Mouse (Mus musculus): ENCODE measurements around the gene Astn2. TPM values are rescaled to one million over a fixed set of nuclear protein-coding genes. Genes with fewer than 3 reads are reported as not detected.

The Astn2 gene
- 0.95 and 1.0 TPM in 2 replicates for polyA plus RNA-seq (2012; rRNA removed)

DNA sequence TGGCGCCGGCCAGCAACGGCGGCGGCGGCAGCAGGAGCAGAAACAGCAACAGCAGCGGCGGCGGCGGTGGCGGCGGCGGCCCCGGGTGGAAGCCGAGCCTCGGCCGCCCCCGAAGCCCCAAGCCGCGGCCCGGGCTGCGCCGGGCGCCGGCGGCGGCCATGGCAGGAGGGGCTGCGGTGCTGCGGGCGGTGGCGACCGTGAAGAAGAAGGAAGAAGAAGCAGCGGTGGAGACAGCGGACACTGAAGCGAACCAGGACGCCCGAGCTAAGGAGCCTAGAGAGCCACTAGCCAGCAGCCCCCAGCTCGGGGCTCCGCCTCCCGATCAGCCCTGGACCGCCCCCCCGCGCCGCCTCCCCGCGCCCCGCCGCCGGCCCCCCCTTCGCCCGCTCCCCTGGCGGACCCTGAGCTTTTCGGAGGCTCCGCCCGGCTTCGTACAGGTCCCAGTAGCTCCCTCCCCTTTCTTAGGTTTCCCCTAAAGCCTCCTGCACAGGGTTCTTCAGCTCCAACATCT, at the start of gene Astn2:
TSS of gene Astn2 (minus strand) at position 411 of the 511 bp plus-strand sequence.

DNA sequence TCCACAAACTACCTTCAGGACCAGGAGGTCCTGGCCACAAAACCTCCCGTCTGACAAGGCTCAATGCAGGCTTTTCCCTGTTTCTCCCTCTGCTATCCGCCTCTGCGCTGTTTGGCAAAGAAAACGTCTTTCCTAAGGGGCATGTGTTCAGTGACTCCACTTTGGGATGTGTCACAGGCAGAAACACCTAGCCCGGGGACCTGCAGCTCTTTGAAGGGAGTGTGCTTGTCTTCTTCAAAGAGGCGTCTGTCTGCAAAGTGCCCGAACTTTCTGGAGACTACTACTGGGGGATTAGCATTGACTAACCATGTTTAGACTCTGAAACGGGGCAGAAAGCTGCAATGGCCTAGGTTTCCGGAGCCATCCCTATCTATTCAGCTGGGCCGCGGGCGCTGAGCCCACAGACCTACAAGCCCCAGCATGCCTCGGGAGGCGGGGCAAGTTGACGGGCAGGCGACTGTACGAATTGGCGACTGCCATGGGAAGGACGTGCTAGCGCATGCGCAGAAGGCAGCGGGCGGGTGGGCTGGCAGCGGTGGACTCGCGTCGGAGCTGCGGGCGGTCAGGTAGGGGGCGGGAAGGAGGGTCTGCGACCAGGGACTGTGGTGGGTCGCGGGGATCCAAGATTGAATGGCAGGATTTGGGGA, 799.8 kb downstream of the Astn2 start, which contains the start of gene Trim32:
TSS of gene Trim32 (plus strand) at position 483 of the 647 bp plus-strand sequence.

Data from colon, adult 2 months (tissue).